Mouse (Mus musculus) thymus, adult 18-20 months (tissue): Measurements from ENCODE around the gene Slc16a14.
"Not testable (repeated sequence)": the region's sequence is repeated elsewhere in the genome, so short reads cannot be mapped to it uniquely, and the experiment has no call there.

Experiments used
- DNase-seq, 2 experiments: peaks; one replicate each; pipeline ENCODE4 v3.0.0; 2022; ENCODE audit warnings: mixed read lengths in 2 of 2

Slc16a14 gene

GRCm38 (mm10) chr1:84934503-84935333 is at the start of gene Slc16a14:
Gene Slc16a14, minus strand, starts transcription at chr1:84935134.
- no peak for DNase-seq

GRCm38 (mm10) chr1:84961779-84962178 is 26.8 kb upstream of the Slc16a14 start:
- not testable (repeated sequence) for DNase-seq

- not testable (repeated sequence) for DNase-seq
These were observed 22.8 kb upstream of the Slc16a14 start for GRCm38 (mm10) chr1:84957713-84958112.

GRCm38 (mm10) chr1:84956771-84957170 is 21.8 kb upstream of the Slc16a14 start:
- DNase-seq, result not testable (repeated sequence)

GRCm38 (mm10) chr1:84952456-84953181 is 17.7 kb upstream of the Slc16a14 start:
- DNase-seq, result no peak

GRCm38 (mm10) chr1:84951566-84951965 is 16.6 kb upstream of the Slc16a14 start:
- DNase-seq, result no peak

GRCm38 (mm10) chr1:84947390-84947789 is 12.5 kb upstream of the Slc16a14 start:
- no peak for DNase-seq

DNA sequence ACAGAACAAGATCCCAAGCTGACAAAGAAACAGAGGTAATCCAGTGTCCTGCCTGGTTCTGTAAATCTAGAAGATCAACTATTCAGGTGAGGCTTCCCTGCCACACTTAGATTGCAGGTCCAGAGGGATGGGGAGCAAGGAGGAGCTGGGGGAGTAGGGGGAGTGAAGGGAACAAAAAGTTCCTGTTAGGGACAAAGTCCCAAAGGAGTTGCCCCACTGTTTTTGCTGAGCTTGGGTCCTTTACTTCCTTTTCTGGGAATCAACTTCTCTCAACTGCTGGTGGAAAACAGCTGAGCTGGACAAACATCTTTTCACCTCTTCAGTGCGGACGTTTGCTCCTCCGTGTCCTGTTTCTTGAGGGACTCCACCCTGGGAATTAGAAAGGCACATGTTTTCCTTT is 11.0 kb upstream of the Slc16a14 start:
- DNase-seq, result no peak

GRCm38 (mm10) chr1:84943549-84943948 is 8.6 kb upstream of the Slc16a14 start:
- no peak for DNase-seq

DNA sequence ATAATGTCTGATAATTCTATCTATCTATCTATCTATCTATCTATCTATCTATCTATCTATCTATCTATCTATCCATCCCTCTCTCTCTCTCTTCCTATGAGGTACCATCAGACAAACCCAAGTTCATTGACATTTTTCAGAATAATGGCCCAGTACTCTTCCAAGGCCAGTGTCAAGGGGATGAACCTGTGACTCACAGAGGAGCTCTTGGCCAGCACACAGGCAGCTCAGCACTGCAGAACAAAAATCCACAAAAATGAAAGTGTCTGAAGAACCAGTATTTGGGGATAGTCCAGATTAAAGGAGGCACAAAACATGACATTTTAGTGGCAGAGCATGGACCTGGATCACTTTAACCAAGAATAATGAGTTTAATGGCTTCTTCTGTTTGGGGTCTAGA is 7.7 kb upstream of the Slc16a14 start:
- DNase-seq, result no peak

GRCm38 (mm10) chr1:84940322-84940721 is 5.4 kb upstream of the Slc16a14 start:
- no peak for DNase-seq

GRCm38 (mm10) chr1:84939466-84939865 is 4.5 kb upstream of the Slc16a14 start:
- no peak for DNase-seq

GRCm38 (mm10) chr1:84936716-84937510 is 2.0 kb upstream of the Slc16a14 start:
- no peak for DNase-seq

DNA sequence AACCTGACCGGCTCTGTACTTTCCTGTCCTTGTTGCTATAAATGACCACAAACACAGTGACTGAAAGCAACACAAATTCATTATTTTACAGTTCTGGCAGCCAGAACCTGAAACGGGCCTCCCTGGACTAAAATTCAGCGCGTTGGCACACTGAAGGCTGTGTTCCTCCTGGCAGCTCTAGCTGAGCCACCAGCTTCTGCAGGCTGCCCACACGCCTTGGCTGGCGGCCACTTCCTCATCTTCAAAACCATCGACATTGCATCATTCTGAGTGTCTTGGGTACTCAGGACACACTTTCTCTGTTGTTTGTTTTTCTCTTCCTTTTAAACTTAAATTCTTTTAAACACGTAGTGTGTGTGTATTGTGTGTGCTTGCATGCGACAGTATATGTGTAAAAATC is 734 bp upstream of the Slc16a14 start:
- no peak for DNase-seq

DNA sequence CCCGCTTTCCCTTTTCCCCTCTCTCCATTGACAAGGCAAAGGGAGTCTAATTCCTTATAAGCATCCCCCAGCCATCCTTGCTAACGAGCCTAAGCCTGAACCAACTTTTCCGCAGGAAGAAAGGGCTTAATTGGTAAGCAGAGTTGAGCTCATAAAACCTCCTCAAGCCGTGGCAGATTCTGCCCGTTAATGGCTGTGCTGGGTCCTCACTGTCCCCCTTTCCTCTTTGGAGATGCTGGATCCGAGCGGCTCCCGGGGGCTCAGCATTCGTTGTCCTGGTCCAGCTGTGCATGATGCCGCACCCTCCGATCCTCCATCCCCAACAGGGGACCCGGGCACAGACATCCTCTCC is 807 bp downstream of the Slc16a14 start:
- no peak for DNase-seq

DNA sequence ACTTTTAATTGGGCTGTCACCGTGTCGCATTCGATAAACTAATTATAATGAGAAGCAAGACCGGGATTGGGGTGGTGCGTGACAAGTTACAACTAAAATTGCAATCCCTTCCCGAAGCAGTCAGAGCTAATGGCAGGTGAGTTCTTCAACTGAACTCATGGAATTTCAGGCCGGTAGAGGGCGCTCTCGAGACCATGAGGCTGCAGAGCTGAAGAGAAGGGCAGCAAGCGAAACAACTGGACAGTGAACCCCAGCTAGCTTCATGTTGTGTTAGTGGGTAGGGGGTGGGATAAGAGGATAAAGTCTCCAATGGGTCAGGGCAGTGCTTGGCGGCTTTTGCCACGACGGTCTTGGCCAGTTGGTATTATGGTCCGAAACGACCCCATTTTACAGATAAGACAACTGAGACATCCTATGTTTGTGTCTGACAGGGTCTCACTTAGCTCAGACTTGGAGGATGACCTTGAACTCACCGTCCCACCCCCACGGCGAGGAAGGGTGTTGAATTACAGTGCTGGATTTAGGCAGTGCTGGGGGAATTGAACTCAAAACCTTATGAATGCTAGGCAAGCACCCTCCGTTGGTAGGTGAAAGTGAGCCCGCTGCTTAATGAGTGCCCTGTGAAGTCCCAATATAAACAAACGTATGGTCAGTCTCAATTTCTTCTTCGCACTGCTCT is 1.3 kb downstream of the Slc16a14 start:
- no peak for DNase-seq

- no peak for DNase-seq
These were observed 9.3 kb downstream of the Slc16a14 start for GRCm38 (mm10) chr1:84925599-84925998.

DNA sequence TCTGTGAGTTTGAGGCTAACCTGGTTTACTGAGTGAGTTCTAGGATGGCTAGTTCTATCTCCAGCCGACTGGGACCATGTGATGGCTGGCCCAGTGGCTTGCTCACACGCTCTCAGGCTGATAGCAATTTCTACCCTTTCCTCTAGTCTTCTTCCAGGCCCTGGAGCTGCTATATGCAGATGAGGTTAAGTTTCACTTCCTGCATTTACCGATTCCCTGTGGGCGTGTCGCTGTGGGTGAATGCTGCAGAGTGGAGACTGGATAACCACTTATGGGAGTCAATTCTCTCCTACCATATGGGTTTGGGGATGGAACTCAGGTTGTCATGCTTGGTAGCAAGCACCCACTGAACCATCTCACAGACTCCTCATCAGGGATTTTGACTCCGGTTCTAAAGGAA is 10.8 kb downstream of the Slc16a14 start:
- no peak for DNase-seq

GRCm38 (mm10) chr1:84923432-84923831 is 11.5 kb downstream of the Slc16a14 start:
- no peak for DNase-seq

DNA sequence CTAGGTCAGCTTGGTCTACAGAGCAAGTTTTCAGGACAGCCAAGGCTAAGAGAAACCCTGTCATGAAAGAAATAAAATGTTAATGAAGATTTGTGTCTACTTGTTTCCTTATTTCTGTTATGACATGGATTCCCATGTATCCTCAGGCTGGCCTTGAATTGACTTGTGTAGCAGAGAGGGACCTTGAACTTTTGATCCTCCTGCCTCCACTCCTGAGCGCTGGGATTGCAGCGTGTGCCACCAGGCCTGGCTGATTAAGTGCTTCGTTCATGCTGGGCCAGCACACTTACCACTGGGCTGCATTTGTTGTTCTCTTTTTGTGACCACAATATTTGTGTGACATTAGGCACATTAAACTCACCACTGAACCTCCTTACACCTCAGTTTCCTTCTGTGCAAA is 16.1 kb downstream of the Slc16a14 start:
- DNase-seq, result no peak

- no peak for DNase-seq
These were observed 19.9 kb downstream of the Slc16a14 start for GRCm38 (mm10) chr1:84915010-84915409.

DNA sequence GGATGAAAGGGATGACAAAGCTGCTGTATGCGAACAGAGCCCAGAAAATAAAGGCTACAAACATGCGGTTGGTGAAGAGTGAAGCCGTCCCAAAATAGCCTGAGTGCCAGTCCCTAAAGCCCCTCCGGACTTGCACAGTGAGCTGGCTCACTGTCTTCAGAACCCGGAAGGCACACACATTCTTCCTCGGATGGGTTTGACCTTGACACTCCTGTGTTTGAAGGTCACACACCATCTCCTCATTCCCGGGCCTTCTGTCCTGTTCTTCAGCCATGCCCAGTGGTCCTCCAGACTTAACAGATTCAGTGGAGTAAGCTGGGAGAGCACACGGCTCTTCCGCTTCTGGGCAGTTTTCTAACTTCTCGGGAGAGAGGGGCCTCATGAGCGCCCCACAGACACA is 22.4 kb downstream of the Slc16a14 start:
- no peak for DNase-seq
